Mouse (Mus musculus) G1E-ER4 (cell line): Measurements from ENCODE around the gene Gm11034. TPM values are rescaled to one million over a fixed set of nuclear protein-coding genes. Genes with fewer than 3 reads are reported as not detected.

ENCODE experiments used
- GATA1 ChIP-seq: IDR thresholded peaks from one replicate; pipeline ENCODE4 v1.8.0; 2012; ENCODE audit warnings: low read length, inconsistent platforms
- polyA plus RNA-seq: library from polyadenylated mRNA; stranded (reverse); fragments of >175 nt; gene quantifications from 2 replicates; pipeline ENCODE4 v1.2.3, GENCODE M21; 2012

The Gm11034 gene
- polyA plus RNA-seq, 1 experiment, result not detected

GRCm38 (mm10) chr8:72169681-72170249, 43.7 kb downstream of the Gm11034 start:
- no peak for TF ChIP-seq GATA1

- no peak for TF ChIP-seq GATA1
Observed at GRCm38 (mm10) chr8:72169098-72169668, 44.3 kb downstream of the Gm11034 start.

Other genes starting within 250 kb of the Gm11034 start
- gene Cyp4f18, start 204.0 kb downstream of the Gm11034 start, polyA plus RNA-seq, result 0.16 and 0.30 TPM in 2 replicates
- not detected in 2 replicates for gene Olfr372, start 172.4 kb downstream of the Gm11034 start, polyA plus RNA-seq
- gene Olfr373, start 130.5 kb downstream of the Gm11034 start, polyA plus RNA-seq, result not detected in 2 replicates
- not detected in 2 replicates for gene Olfr374, start 106.6 kb downstream of the Gm11034 start, polyA plus RNA-seq
- 0.04 TPM in 1 of 2 replicates, not detected in the other for gene Tpm4, start 78.7 kb downstream of the Gm11034 start, polyA plus RNA-seq
- 41.7 and 43.2 TPM in 2 replicates for gene Rab8a, start 52.4 kb downstream of the Gm11034 start, polyA plus RNA-seq
- 0.12 and 0.25 TPM in 2 replicates for gene Hsh2d, start 24.0 kb downstream of the Gm11034 start, polyA plus RNA-seq
- not detected in 2 replicates for gene Cib3, start 799 bp downstream of the Gm11034 start, polyA plus RNA-seq
- gene Fam32a, start 6.1 kb upstream of the Gm11034 start, polyA plus RNA-seq, result 54.3 and 63.6 TPM in 2 replicates
- 96.9 and 119 TPM in 2 replicates for gene Ap1m1, start 26.4 kb upstream of the Gm11034 start, polyA plus RNA-seq
- 179 and 219 TPM in 2 replicates for gene Gm10282, start 91.6 kb upstream of the Gm11034 start, polyA plus RNA-seq
- 0.06 and 0.12 TPM in 2 replicates for gene Klf2, start 105.4 kb upstream of the Gm11034 start, polyA plus RNA-seq
- gene Eps15l1, start 207.8 kb upstream of the Gm11034 start, polyA plus RNA-seq, result 7.4 and 14.4 TPM in 2 replicates
- gene Calr3, start 230.2 kb upstream of the Gm11034 start, polyA plus RNA-seq, result 0.03 and 0.16 TPM in 2 replicates
- gene 1700030K09Rik, start 230.2 kb upstream of the Gm11034 start, polyA plus RNA-seq, result 4.8 and 5.6 TPM in 2 replicates